Mouse (Mus musculus) heart, postnatal 0 days (tissue): Measurements from ENCODE around the gene Ppif. TPM values are rescaled to one million over a fixed set of nuclear protein-coding genes. Genes with fewer than 3 reads are reported as not detected.

Source experiments
- ATAC-seq: fragments of 200-750 bp; cut with Nextera tagmentation; 2 replicates; pipeline ENCODE4 v1.8.0; 2017; ENCODE audit warnings: low read depth, moderate number of reproducible peaks, moderate library complexity; ENCODE audit not compliant: insufficient read depth
- DNase-seq: peaks from one replicate; pipeline ENCODE4 v3.0.0-alpha.2; 2016; ENCODE audit warnings: low spot score
- H3K27ac ChIP-seq: fragments of 300-500 bp; sonication (generic); 2 replicates; pipeline ENCODE4 v1.5.1; 2014; ENCODE audit warnings: low read depth, mild to moderate bottlenecking
- H3K27me3 ChIP-seq: fragments of 300-500 bp; sonication (generic); 2 replicates; pipeline ENCODE4 v1.6.1; 2014; ENCODE audit warnings: low read length, mixed read lengths; ENCODE audit not compliant: control insufficient read depth, insufficient read depth
- H3K36me3 ChIP-seq: fragments of 300-500 bp; sonication (generic); replicated peaks from 2 replicates; pipeline ENCODE4 v1.6.1; 2014; ENCODE audit warnings: low read length, mixed read lengths; ENCODE audit not compliant: control insufficient read depth, insufficient read depth
- H3K4me1 ChIP-seq: fragments of 300-500 bp; sonication (generic); 2 replicates; pipeline ENCODE4 v1.6.1; 2014; ENCODE audit warnings: antibody characterized with exemption; ENCODE audit not compliant: control insufficient read depth, insufficient read depth
- H3K4me2 ChIP-seq: fragments of 300-500 bp; sonication (generic); 2 replicates; pipeline ENCODE4 v1.6.1; 2014; ENCODE audit warnings: low read depth, mild to moderate bottlenecking, low read length, moderate library complexity
- H3K4me3 ChIP-seq: fragments of 300-500 bp; sonication (generic); 2 replicates; pipeline ENCODE4 v1.5.1; 2014; ENCODE audit warnings: low read depth, low read length
- H3K9ac ChIP-seq: fragments of 300-500 bp; sonication (generic); replicated peaks from 2 replicates; pipeline ENCODE4 v1.6.1; 2014; ENCODE audit warnings: low read depth, low read length, mixed read lengths
- H3K9me3 ChIP-seq: fragments of 300-500 bp; sonication (generic); replicated peaks from 2 replicates; pipeline ENCODE4 v1.6.1; 2016; ENCODE audit warnings: low read length; ENCODE audit not compliant: control insufficient read depth
- CTCF ChIP-seq: IDR thresholded peaks from 2 replicates; pipeline ENCODE4 v1.5.1; 2016; ENCODE audit warnings: antibody characterized with exemption, control low read depth, low read depth
- EP300 ChIP-seq: IDR thresholded peaks from 2 replicates; pipeline ENCODE4 v1.6.1; 2016; ENCODE audit warnings: antibody characterized with exemption, low read depth
- WGBS: fragments of 180-500 bp; shearing (Covaris S2); extraction: QIAGEN DNeasy Blood & Tissue Kit; methylation state at CpG from one replicate; pipeline ENCODE4 v1.1.7; 2014; 5-methylcytosine and 5-hydroxymethylcytosine counted together
- polyA plus RNA-seq: library from polyadenylated mRNA; unstranded; fragments of >200 nt; fragmentation: Nextera tagmentation; extraction: Ambion mirVana; gene quantifications from 2 replicates; pipeline ENCODE4 v1.2.1, GENCODE M21; 2015
- total RNA-seq: library from RNA; depleted of rRNA; stranded (reverse); fragments of >200 nt; gene quantifications from 2 replicates; pipeline ENCODE4 v1.2.3, GENCODE M21; 2014; ENCODE audit warnings: low replicate concordance

Gene Ppif
- total and polyA plus RNA-seq, 2 experiments from 2014 or later: 140 to 205 TPM

- no peak overlapping the region for H3K4me2 ChIP-seq
- H3K4me1 ChIP-seq: peaks cover 13% of the 10 kb centered on the region
- no peaks in the 10 kb centered on the region for H3K9me3 ChIP-seq
- H3K4me3 ChIP-seq: no peak overlapping the region
- no peaks in the 10 kb centered on the region for H3K27me3 ChIP-seq
- H3K9ac ChIP-seq: no peak overlapping the region
- peak overlapping the region; percentile 91 for H3K27ac ChIP-seq
- 45% methylated on average over 7 of the region's 7 CpGs for WGBS
- DNase-seq (no peak), ATAC-seq (peak; percentile 49; the same call in 1 of the 2 replicates)
- no peak for TF ChIP-seq EP300
- TF ChIP-seq CTCF: no peak
- H3K36me3 ChIP-seq: no peaks in the 10 kb centered on the region
These were observed 7.6 kb upstream of the Ppif start for GRCm38 (mm10) chr14:25686216-25686945.

- DNase-seq (peak; percentile 69), ATAC-seq (peak; percentile 90)
- H3K36me3 ChIP-seq: no peaks in the 10 kb centered on the region
- TF ChIP-seq CTCF (no peak), EP300 (no peak)
- H3K27ac ChIP-seq: peak overlapping the region; percentile 91
- no peak overlapping the region for H3K4me2 ChIP-seq
- no peak overlapping the region for H3K4me3 ChIP-seq
- no peaks in the 10 kb centered on the region for H3K27me3 ChIP-seq
- 0 out of 2 replicates have a peak overlapping the region, but pooled peaks have one; percentile 6 for H3K9ac ChIP-seq
- H3K4me1 ChIP-seq: peaks cover 13% of the 10 kb centered on the region
- WGBS: 46% methylated on average over 10 of the region's 10 CpGs
- H3K9me3 ChIP-seq: no peaks in the 10 kb centered on the region
These were observed 6.7 kb upstream of the Ppif start for GRCm38 (mm10) chr14:25686983-25687901.

- 48% methylated on average over 6 of the region's 6 CpGs for WGBS
- Histone ChIP-seq H3K4me1 (peaks cover 23% of the 10 kb centered on the region), H3K9me3 (no peaks in the 10 kb centered on the region), H3K4me2 (peak overlapping the region; percentile 86), H3K27me3 (no peaks in the 10 kb centered on the region), H3K27ac (peak overlapping the region; percentile 78), H3K4me3 (peak overlapping the region; percentile 93), H3K36me3 (peaks cover 26% of the 10 kb centered on the region), H3K9ac (peak overlapping the region; percentile 87; the same call in 1 of the 2 replicates)
- peak; percentile 5; the same call in 1 of the 2 replicates for ATAC-seq
- DNase-seq: no peak
- no peak for TF ChIP-seq EP300
- no peak for TF ChIP-seq CTCF
These were observed 575 bp upstream of the Ppif start for GRCm38 (mm10) chr14:25693271-25693887.

GRCm38 (mm10) chr14:25694569-25694897 lies 579 bp downstream of the Ppif start:
- peak; percentile 15 for ATAC-seq
- Histone ChIP-seq H3K4me1 (peaks cover 22% of the 10 kb centered on the region), H3K27me3 (no peaks in the 10 kb centered on the region), H3K9ac (peak overlapping the region; percentile 87), H3K36me3 (peaks cover 37% of the 10 kb centered on the region), H3K4me3 (peak overlapping the region; percentile 93), H3K4me2 (peak overlapping the region; percentile 86), H3K27ac (peak overlapping the region; percentile 92), H3K9me3 (no peaks in the 10 kb centered on the region)
- TF ChIP-seq CTCF: no peak
- TF ChIP-seq EP300: no peak
- 2% methylated on average over 10 of the region's 10 CpGs for WGBS
- DNase-seq: no peak

GRCm38 (mm10) chr14:25695059-25695458 lies 1.1 kb downstream of the Ppif start:
- H3K27me3 ChIP-seq: no peaks in the 10 kb centered on the region
- H3K36me3 ChIP-seq: peaks cover 42% of the 10 kb centered on the region
- peak overlapping the region; percentile 93 for H3K4me3 ChIP-seq
- peak overlapping the region; percentile 92; the same call in 1 of the 2 replicates for H3K27ac ChIP-seq
- peak overlapping the region; percentile 86 for H3K4me2 ChIP-seq
- 19% methylated on average over 6 of the region's 6 CpGs for WGBS
- peaks cover 22% of the 10 kb centered on the region for H3K4me1 ChIP-seq
- no peak for TF ChIP-seq EP300
- no peak for TF ChIP-seq CTCF
- H3K9me3 ChIP-seq: no peaks in the 10 kb centered on the region
- peak overlapping the region; percentile 87 for H3K9ac ChIP-seq
- ATAC-seq: no peak
- DNase-seq: no peak
